ENCODE assay signal across 14 mouse cellular contexts in the genomic region with DNA sequence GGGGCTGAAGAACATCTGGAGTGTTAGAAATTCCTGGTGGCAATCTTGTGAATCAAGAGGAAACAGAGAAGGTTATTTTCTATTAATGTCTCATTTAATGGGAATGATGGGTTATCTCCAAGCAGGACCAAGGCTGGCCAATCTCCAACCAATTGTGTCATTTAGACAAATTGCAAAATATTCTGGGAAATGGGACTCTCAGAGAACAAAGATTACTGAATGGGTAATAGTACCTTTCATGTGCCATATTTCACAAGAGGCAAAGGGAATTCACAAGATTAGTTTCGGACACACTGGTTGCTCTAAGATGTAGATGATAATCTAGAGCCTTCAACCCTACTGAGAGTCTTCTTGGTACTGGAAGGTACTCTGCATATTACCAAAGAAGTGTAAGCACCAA.
DNase-seq lines count a peak whose midpoint lies in the region.
"Had no signal": no experiment of that assay in that cellular context is flagged by ENCODE, and none has a peak within 500 bp of the region (broad histone marks: within the 10 kb centered on the region; RNA-seq: fewer than 3 reads in every experiment).

No protein-coding gene starts in this region.

- peak; percentile 61 for DNase-seq in gastrocnemius, adult 18-20 months (ENCODE audit: low spot score)
- DNase-seq in gastrocnemius, postnatal 25 days: no peak
- peak; percentile 23 to 37 for DNase-seq in heart, adult 18-20 months
- DNase-seq in heart, adult 11 months: no peak
- DNase-seq in lung, postnatal 36 days: peak; percentile 44
- no peak for DNase-seq in lung, adult 18-20 months
- DNase-seq: adrenal gland, adult 8-10 months; adrenal gland, postnatal 25 days; cerebellum, adult 11-12 months; cerebellum, adult 8-10 months; cerebellum, postnatal 10 days; cerebellum, postnatal 36 days; embryo, embryonic 11 days; gastrocnemius, postnatal 36 days had no signal

Comparison
In these comparisons a context has a peak if more than half of its experiments do, and no peak if none do; other contexts are left out.
1. DNase-seq: peak in gastrocnemius, adult 18-20 months (single experiment), heart, adult 18-20 months (2 of 2) and lung, postnatal 36 days (single experiment); none in gastrocnemius, postnatal 25 days (single experiment), heart, adult 11 months (single experiment) and lung, adult 18-20 months (0 of 2).